Mouse (Mus musculus) layer of hippocampus, postnatal 36 days (tissue): ENCODE data around the gene Zscan4-ps3. TPM values are rescaled to one million over a fixed set of nuclear protein-coding genes. Genes with fewer than 3 reads are reported as not detected.
"Not testable (repeated sequence)": the region's sequence is repeated elsewhere in the genome, so short reads cannot be mapped to it uniquely, and the experiment has no call there.

Experiments used
- DNase-seq, 2 experiments: peaks; one replicate each; pipeline ENCODE4 v3.0.0; 2022
- total RNA-seq, 2 experiments: library from RNA; stranded (reverse); gene quantifications; 2 replicates each; pipeline ENCODE4 v1.2.3; 2021

The Zscan4-ps3 gene
- total RNA-seq = not detected

GRCm38 (mm10) chr7:11609008-11609407 is at the start of gene Zscan4-ps3:
Gene Zscan4-ps3 (plus strand): TSS chr7:11609308.
- not testable (repeated sequence) for DNase-seq

- not testable (repeated sequence) for DNase-seq
These were observed 8.0 kb downstream of the Zscan4-ps3 start for GRCm38 (mm10) chr7:11617082-11617481.

Other genes with a start within 250 kb of the Zscan4-ps3 start
- gene Zscan4f, start 211.4 kb upstream of the Zscan4-ps3 start, total RNA-seq = not detected
- gene Zscan4-ps2, start 95.0 kb upstream of the Zscan4-ps3 start, total RNA-seq = not detected
- not detected for gene Vmn1r72, start 70.8 kb downstream of the Zscan4-ps3 start, total RNA-seq
- not detected for gene Vmn1r73, start 121.0 kb downstream of the Zscan4-ps3 start, total RNA-seq
- gene Vmn1r74, start 224.7 kb downstream of the Zscan4-ps3 start, total RNA-seq = not detected